Mouse (Mus musculus): ENCODE data around the gene Clasrp. TPM values are rescaled to one million over a fixed set of nuclear protein-coding genes. Genes with fewer than 3 reads are reported as not detected.
"Not testable (repeated sequence)": the region's sequence is repeated elsewhere in the genome, so short reads cannot be mapped to it uniquely, and the experiment has no call there.

The Clasrp gene
- total RNA-seq, 2 experiments from 2014 or later, result 0.96 to 14.9 TPM

GRCm38 (mm10) chr7:19610969-19611368 lies 6.7 kb upstream of the Clasrp start:
- ATAC-seq (replicated peaks; ENCODE audit: low FRiP score, poor library complexity, severe bottlenecking), result no peak

GRCm38 (mm10) chr7:19609641-19610332 lies 5.5 kb upstream of the Clasrp start:
- ATAC-seq (replicated peaks; ENCODE audit: low FRiP score, poor library complexity, severe bottlenecking), result no peak

GRCm38 (mm10) chr7:19607291-19607690 lies 3.0 kb upstream of the Clasrp start:
- ATAC-seq (replicated peaks; ENCODE audit: low FRiP score, poor library complexity, severe bottlenecking), result no peak

- ATAC-seq (replicated peaks; ENCODE audit: low FRiP score, poor library complexity, severe bottlenecking), result not testable (repeated sequence)
Measured at GRCm38 (mm10) chr7:19604606-19605214, 424 bp upstream of the Clasrp start.

GRCm38 (mm10) chr7:19603055-19603454 lies 1.2 kb downstream of the Clasrp start:
- ATAC-seq (replicated peaks; ENCODE audit: low FRiP score, poor library complexity, severe bottlenecking), result no peak

GRCm38 (mm10) chr7:19600562-19600961 lies 3.7 kb downstream of the Clasrp start:
- ATAC-seq (replicated peaks; ENCODE audit: low FRiP score, poor library complexity, severe bottlenecking), result no peak

GRCm38 (mm10) chr7:19593061-19593730 lies 11.1 kb downstream of the Clasrp start:
- peak; percentile 41 for ATAC-seq (replicated peaks; ENCODE audit: low FRiP score, poor library complexity, severe bottlenecking)

- peak; percentile 79 for ATAC-seq (replicated peaks; ENCODE audit: low FRiP score, poor library complexity, severe bottlenecking)
Measured at GRCm38 (mm10) chr7:19589917-19590316, 14.4 kb downstream of the Clasrp start.

- peak; percentile 52 for ATAC-seq (replicated peaks; ENCODE audit: low FRiP score, poor library complexity, severe bottlenecking)
Measured at GRCm38 (mm10) chr7:19589207-19589606, 15.1 kb downstream of the Clasrp start.

- ATAC-seq (replicated peaks; ENCODE audit: low FRiP score, poor library complexity, severe bottlenecking), result no peak
Measured at GRCm38 (mm10) chr7:19586269-19586668, 18.0 kb downstream of the Clasrp start.

GRCm38 (mm10) chr7:19580634-19581033 lies 23.7 kb downstream of the Clasrp start:
- ATAC-seq (replicated peaks; ENCODE audit: low FRiP score, poor library complexity, severe bottlenecking), result no peak

GRCm38 (mm10) chr7:19579751-19580150 lies 24.5 kb downstream of the Clasrp start:
- no peak for ATAC-seq (replicated peaks; ENCODE audit: low FRiP score, poor library complexity, severe bottlenecking)

- ATAC-seq (replicated peaks; ENCODE audit: low FRiP score, poor library complexity, severe bottlenecking), result no peak
Measured at GRCm38 (mm10) chr7:19578436-19578835, 25.9 kb downstream of the Clasrp start.

GRCm38 (mm10) chr7:19577877-19578414 lies 26.3 kb downstream of the Clasrp start:
- ATAC-seq (replicated peaks; ENCODE audit: low FRiP score, poor library complexity, severe bottlenecking), result peak; percentile 26; the same call in 1 of the 2 replicates

- 0 out of 2 replicates have a peak, but pooled peaks have one; percentile 13 for ATAC-seq (replicated peaks; ENCODE audit: low FRiP score, poor library complexity, severe bottlenecking)
Measured at GRCm38 (mm10) chr7:19577141-19577852, 27.0 kb downstream of the Clasrp start, which contains the start of the genes Zfp296 and Gemin7. Gene Zfp296 (plus strand): TSS chr7:19577287. Gene Gemin7 (minus strand): TSS chr7:19577595.

- no peak for ATAC-seq (replicated peaks; ENCODE audit: low FRiP score, poor library complexity, severe bottlenecking)
Measured at GRCm38 (mm10) chr7:19575559-19575958, 28.7 kb downstream of the Clasrp start.

GRCm38 (mm10) chr7:19573776-19574140 lies 30.5 kb downstream of the Clasrp start:
- ATAC-seq (replicated peaks; ENCODE audit: low FRiP score, poor library complexity, severe bottlenecking), result no peak

GRCm38 (mm10) chr7:19572926-19573775 lies 31.1 kb downstream of the Clasrp start:
- peak; percentile 77 for ATAC-seq (replicated peaks; ENCODE audit: low FRiP score, poor library complexity, severe bottlenecking)

- ATAC-seq (replicated peaks; ENCODE audit: low FRiP score, poor library complexity, severe bottlenecking), result no peak
Measured at GRCm38 (mm10) chr7:19569647-19570046, 34.6 kb downstream of the Clasrp start.

All from erythroblast, adult 5-6 weeks (primary cell).